In the genomic region with DNA sequence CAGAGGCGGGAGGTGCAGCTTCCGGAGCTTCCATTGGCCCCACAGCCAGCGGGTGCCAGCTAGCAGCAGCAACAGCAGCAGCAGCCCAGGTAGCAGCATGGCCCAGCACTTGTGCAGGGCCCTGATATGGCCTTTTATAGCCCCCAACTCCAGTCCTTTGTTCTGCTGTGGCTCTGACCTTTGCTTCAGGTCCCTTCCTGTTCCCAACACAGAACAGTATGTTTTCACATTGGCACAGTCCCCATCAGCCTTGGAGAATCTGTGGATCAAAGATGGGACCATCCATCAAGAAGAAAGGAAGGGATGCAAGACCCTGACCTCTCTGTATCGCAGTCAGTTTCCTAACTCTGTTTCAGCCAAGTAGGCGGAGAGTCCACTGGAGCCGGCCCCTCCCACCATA, we compare ENCODE assay signal across 14 mouse cellular contexts. TPM values are rescaled to one million over a fixed set of nuclear protein-coding genes. Genes with fewer than 3 reads are reported as not detected.
"Had no signal": no experiment of that assay in that cellular context is flagged by ENCODE, and none has a peak within 500 bp of the region (broad histone marks: within the 10 kb centered on the region; RNA-seq: fewer than 3 reads in every experiment).

Cyp21a1 (minus strand) TSS at position 261 of the 400 bp plus-strand sequence.

RNA-seq across cellular contexts. Expression of gene Cyp21a1, which starts in this region (rescaled TPM):
- total RNA-seq: megakaryocyte, adult 5-6 weeks; megakaryocyte-erythroid progenitor cell, adult 5-6 weeks had no signal
- polyA plus RNA-seq: lung, embryonic 14.5 days; lung, embryonic 16.5 days; midbrain, embryonic 10.5 days; midbrain, embryonic 12.5 days; midbrain, embryonic 14.5 days; midbrain, embryonic 16.5 days; myocyte; neural tube, embryonic 11.5 days; neural tube, embryonic 13.5 days; neural tube, embryonic 15.5 days; stomach, embryonic 14.5 days; thymus, postnatal 0 days had no signal
